Mouse (Mus musculus): ENCODE results near the gene Bphl. TPM values are rescaled to one million over a fixed set of nuclear protein-coding genes. Genes with fewer than 3 reads are reported as not detected.

The Bphl gene
- polyA plus RNA-seq, 1 experiment: 11.4 TPM

DNA sequence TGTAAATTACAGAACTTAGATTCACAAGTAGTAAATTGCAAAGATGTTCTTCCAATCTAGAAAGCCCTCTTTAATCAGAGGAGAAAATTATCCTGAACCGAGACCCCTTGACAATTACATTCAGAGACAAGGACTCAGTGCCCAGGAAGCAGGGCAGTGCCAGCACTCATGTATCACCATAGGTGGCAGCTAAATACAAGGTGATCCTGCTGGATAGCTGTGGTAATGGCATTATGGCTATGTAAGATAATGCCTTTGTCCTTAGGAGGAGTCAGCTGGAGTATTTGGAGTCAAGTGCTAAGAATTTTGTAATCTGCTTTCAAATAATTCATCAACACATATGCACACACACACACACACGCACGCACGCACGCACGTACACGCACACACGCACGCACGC, 63.9 kb downstream of the Bphl start:
- Histone ChIP-seq H3K4me1 (ENCODE audit: control insufficient read depth, insufficient read depth, low read length) (no peaks in the 10 kb centered on the region; the same call in 1 of the 2 replicates), H3K4me3 (replicated peaks; ENCODE audit: control insufficient read depth, low read depth, low read length) (no peak overlapping the region), H3K27ac (ENCODE audit: control insufficient read depth, insufficient read depth, low read depth, low read length, poor library complexity) (no peak overlapping the region; the same call in 1 of the 2 replicates)
- 89% methylated on average over 10 of the region's 10 CpGs for WGBS
- TF ChIP-seq POLR2A (IDR thresholded peaks at IDR 0.05; ENCODE audit: borderline replicate concordance, control insufficient read depth, low read depth, low read length) (no peak), CTCF (IDR thresholded peaks at IDR 0.05; ENCODE audit: control insufficient read depth, insufficient read depth, low read length) (no peak)

DNA sequence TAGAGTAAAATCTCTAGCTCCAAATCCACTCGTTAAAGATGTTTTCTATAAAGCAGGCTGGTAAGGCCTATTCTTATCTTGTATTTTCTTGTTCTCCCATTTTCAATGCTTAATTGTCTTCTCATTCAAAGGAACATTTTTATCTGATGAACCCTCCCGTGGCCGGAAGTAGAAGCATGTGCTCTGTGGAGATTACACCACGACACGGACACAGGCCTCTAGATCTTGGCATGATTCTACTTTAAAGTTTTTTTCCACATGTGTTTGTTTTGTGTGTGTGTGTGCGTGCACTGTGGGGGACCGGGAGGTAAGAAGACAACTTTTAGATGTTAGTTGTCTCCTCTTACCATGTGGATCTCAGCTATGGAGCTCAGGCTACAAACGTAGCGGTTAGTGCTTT, 64.5 kb downstream of the Bphl start:
- no peak overlapping the region for H3K27ac ChIP-seq (ENCODE audit: control insufficient read depth, insufficient read depth, low read depth, low read length, poor library complexity)
- H3K4me1 ChIP-seq (ENCODE audit: control insufficient read depth, insufficient read depth, low read length): no peaks in the 10 kb centered on the region; the same call in 1 of the 2 replicates
- no peak overlapping the region for H3K4me3 ChIP-seq (replicated peaks; ENCODE audit: control insufficient read depth, low read depth, low read length)
- TF ChIP-seq CTCF (IDR thresholded peaks at IDR 0.05; ENCODE audit: control insufficient read depth, insufficient read depth, low read length) (no peak), POLR2A (IDR thresholded peaks at IDR 0.05; ENCODE audit: borderline replicate concordance, control insufficient read depth, low read depth, low read length) (no peak)
- 44% methylated on average over 9 of the region's 9 CpGs for WGBS

DNA sequence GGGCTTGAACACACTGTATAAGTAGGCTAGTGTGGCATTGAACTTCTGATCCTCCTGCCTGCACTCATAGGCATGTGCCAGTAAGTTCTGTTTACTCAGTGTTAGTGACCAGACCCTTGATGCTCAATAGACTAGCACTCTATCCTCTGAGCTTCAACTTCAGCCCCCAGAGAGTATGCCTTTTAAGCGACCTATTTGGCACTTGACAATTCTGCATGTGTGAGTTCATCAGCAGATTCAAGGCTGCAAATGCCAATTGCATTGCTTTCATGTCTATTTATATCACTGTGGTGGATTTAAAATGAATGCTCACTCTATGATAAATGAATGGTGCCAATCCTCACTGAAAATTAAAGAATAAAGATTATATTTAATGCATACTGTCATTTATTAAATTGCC, 68.0 kb downstream of the Bphl start:
- H3K4me1 ChIP-seq (ENCODE audit: control insufficient read depth, insufficient read depth, low read length): no peaks in the 10 kb centered on the region; the same call in 1 of the 2 replicates
- TF ChIP-seq POLR2A (IDR thresholded peaks at IDR 0.05; ENCODE audit: borderline replicate concordance, control insufficient read depth, low read depth, low read length) (no peak), CTCF (IDR thresholded peaks at IDR 0.05; ENCODE audit: control insufficient read depth, insufficient read depth, low read length) (no peak)
- WGBS: 79% methylated on average over 1 of the region's 1 CpGs
- no peak overlapping the region for H3K4me3 ChIP-seq (replicated peaks; ENCODE audit: control insufficient read depth, low read depth, low read length)
- H3K27ac ChIP-seq (ENCODE audit: control insufficient read depth, insufficient read depth, low read depth, low read length, poor library complexity): no peak overlapping the region

DNA sequence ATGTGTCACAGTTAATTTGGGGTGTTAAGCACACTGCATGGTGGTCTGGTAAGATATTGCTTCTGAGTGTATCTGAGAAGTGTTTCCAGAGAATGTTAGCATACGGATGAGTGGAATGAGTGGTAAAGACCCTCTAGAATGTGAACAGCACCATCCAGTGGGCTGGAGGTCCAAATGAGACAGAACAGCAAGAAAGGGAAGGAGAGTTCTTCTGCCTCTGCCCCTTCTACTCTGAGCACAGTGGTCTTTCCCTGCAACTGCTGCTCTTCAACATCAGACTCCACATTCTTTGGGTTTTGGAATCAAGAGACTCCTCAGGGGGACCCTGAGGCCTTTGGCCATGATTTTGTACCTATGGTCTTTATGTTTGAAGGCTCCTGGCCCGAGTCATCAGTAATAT, 68.9 kb downstream of the Bphl start:
- TF ChIP-seq POLR2A (IDR thresholded peaks at IDR 0.05; ENCODE audit: borderline replicate concordance, control insufficient read depth, low read depth, low read length): no peak
- TF ChIP-seq CTCF (IDR thresholded peaks at IDR 0.05; ENCODE audit: control insufficient read depth, insufficient read depth, low read length): no peak
- 85% methylated on average over 2 of the region's 2 CpGs for WGBS
- Histone ChIP-seq H3K4me3 (replicated peaks; ENCODE audit: control insufficient read depth, low read depth, low read length) (no peak overlapping the region), H3K4me1 (ENCODE audit: control insufficient read depth, insufficient read depth, low read length) (no peaks in the 10 kb centered on the region; the same call in 1 of the 2 replicates), H3K27ac (ENCODE audit: control insufficient read depth, insufficient read depth, low read depth, low read length, poor library complexity) (no peak overlapping the region)

DNA sequence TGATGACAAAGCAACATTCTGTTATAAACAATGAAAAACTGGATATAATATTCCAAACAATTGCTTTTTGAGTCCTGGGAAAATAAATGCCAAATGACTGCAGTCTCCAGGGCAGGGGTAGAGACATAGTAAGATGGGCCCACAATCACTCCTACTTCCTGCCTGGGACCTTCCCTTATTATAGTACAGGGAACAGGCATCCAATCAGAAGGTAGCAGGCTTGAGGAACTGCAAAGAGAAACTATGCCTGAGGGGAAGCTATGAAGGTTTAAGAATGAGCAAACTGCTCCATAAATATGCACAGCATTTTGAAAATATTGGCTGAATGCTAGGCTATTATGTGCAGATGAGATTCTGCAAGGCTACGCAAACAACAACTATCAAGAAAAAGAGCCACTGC, 69.6 kb downstream of the Bphl start:
- no peak overlapping the region for H3K27ac ChIP-seq (ENCODE audit: control insufficient read depth, insufficient read depth, low read depth, low read length, poor library complexity)
- TF ChIP-seq POLR2A (IDR thresholded peaks at IDR 0.05; ENCODE audit: borderline replicate concordance, control insufficient read depth, low read depth, low read length): no peak
- TF ChIP-seq CTCF (IDR thresholded peaks at IDR 0.05; ENCODE audit: control insufficient read depth, insufficient read depth, low read length): no peak
- 92% methylated on average over 1 of the region's 1 CpGs for WGBS
- H3K4me3 ChIP-seq (replicated peaks; ENCODE audit: control insufficient read depth, low read depth, low read length): no peak overlapping the region
- no peaks in the 10 kb centered on the region; the same call in 1 of the 2 replicates for H3K4me1 ChIP-seq (ENCODE audit: control insufficient read depth, insufficient read depth, low read length)

DNA sequence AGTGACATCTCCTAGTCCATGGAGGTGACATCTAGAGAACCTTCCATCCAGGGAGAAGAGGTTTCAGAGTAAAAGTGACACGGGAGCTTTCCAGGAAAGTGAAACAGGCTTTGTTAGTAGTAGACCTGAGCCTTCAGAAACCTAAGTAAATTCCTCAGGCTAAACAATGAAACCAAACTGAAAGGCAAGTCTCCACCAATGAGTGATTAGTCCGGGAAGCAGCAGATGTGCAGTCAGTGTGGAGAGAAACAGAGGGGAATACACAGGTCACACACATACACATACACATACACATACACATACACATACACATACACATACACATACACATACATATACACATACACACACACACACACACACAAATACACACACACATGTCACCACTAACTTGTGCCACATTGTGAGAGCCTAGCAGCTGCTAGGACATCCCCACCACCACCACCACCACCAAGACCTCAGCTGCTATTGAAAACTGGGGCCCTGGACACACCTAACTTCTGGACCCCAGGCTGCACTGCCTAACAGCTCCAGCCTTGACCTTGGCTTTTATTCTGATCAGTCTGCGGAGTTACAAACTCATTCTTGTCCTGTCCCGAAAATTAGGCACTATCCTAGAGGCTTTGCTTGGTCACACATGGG, 71.8 kb downstream of the Bphl start:
- 83% methylated on average over 4 of the region's 4 CpGs for WGBS
- H3K4me3 ChIP-seq (replicated peaks; ENCODE audit: control insufficient read depth, low read depth, low read length): no peak overlapping the region
- H3K27ac ChIP-seq (ENCODE audit: control insufficient read depth, insufficient read depth, low read depth, low read length, poor library complexity): no peak overlapping the region
- no peak for TF ChIP-seq POLR2A (IDR thresholded peaks at IDR 0.05; ENCODE audit: borderline replicate concordance, control insufficient read depth, low read depth, low read length)
- no peak for TF ChIP-seq CTCF (IDR thresholded peaks at IDR 0.05; ENCODE audit: control insufficient read depth, insufficient read depth, low read length)
- no peaks in the 10 kb centered on the region; the same call in 1 of the 2 replicates for H3K4me1 ChIP-seq (ENCODE audit: control insufficient read depth, insufficient read depth, low read length)

DNA sequence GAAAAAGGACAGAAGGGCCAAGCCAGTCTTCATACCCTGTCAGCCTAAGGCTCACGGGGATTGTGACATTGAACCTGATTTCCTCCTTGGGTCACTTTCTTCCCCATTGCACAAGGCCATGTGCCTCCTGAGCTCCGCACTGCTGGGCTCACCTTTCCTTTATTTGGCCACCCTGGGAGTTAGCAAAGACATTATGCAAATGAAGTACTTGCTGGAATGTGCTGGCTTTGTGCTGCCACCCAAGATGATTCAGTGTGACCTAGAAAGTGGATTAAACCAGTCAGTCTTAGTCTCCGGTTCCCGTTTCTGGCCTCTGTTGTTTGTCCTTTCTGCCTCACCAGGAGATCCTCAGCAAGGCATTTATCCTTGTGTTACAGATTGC, 72.3 kb downstream of the Bphl start:
- no peak for TF ChIP-seq POLR2A (IDR thresholded peaks at IDR 0.05; ENCODE audit: borderline replicate concordance, control insufficient read depth, low read depth, low read length)
- TF ChIP-seq CTCF (IDR thresholded peaks at IDR 0.05; ENCODE audit: control insufficient read depth, insufficient read depth, low read length): no peak
- Histone ChIP-seq H3K27ac (ENCODE audit: control insufficient read depth, insufficient read depth, low read depth, low read length, poor library complexity) (no peak overlapping the region), H3K4me3 (replicated peaks; ENCODE audit: control insufficient read depth, low read depth, low read length) (no peak overlapping the region), H3K4me1 (ENCODE audit: control insufficient read depth, insufficient read depth, low read length) (no peaks in the 10 kb centered on the region; the same call in 1 of the 2 replicates)
- WGBS: 62% methylated on average over 4 of the region's 4 CpGs

DNA sequence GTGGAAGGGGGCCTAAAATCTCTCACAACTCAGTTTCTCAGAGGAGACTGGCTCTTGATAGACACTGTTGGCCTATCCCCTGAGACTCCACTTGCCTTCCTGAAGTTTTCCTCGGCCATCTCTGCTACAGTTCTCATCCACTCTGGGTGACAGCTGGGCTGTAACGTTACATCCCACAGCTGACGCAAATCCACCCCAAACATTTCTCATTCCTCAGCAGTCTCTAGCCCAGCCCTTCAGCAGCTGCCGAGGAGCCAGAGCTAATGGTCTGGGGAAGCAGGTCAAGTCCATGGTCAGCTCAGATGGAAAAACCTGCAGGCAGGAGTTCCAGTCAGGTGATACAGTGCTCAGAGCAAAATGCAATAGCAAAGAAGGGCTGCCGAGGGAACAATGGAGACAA, 73.6 kb downstream of the Bphl start:
- H3K27ac ChIP-seq (ENCODE audit: control insufficient read depth, insufficient read depth, low read depth, low read length, poor library complexity): no peak overlapping the region
- TF ChIP-seq CTCF (IDR thresholded peaks at IDR 0.05; ENCODE audit: control insufficient read depth, insufficient read depth, low read length): no peak
- TF ChIP-seq POLR2A (IDR thresholded peaks at IDR 0.05; ENCODE audit: borderline replicate concordance, control insufficient read depth, low read depth, low read length): no peak
- no peak overlapping the region for H3K4me3 ChIP-seq (replicated peaks; ENCODE audit: control insufficient read depth, low read depth, low read length)
- 86% methylated on average over 5 of the region's 5 CpGs for WGBS
- H3K4me1 ChIP-seq (ENCODE audit: control insufficient read depth, insufficient read depth, low read length): no peaks in the 10 kb centered on the region; the same call in 1 of the 2 replicates

All from bone marrow, adult 2 months (tissue).